Mouse (Mus musculus): Measurements from ENCODE around the gene Pde9a.

DNA sequence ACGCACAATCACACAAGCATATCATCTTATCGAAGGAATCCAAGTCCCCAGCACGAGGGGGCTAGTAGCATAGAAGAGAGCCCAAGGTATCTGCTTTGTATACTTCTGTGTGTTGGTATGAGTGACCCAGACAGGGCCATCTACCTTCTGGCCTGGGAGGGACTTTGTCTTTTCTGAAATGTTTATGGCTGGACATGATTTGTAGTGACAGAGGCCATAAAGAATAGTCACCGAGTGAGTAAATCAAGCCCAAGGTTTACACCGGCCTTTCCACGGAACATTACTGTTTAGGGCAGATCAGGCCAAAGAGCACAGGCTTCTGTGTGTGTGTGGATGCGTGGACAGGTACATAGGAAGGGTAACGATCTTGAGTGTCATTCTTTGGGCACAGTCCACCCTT, 6.1 kb upstream of the Pde9a start:
- TF ChIP-seq CTCF (conservative IDR thresholded peaks at IDR 0.05; ENCODE audit: insufficient read depth, insufficient read length, low read depth, low read length) (no peak), POLR2A (IDR thresholded peaks at IDR 0.05; ENCODE audit: low read depth, low read length) (no peak)
